Mouse (Mus musculus): ENCODE measurements around the gene Scaf1. TPM values are rescaled to one million over a fixed set of nuclear protein-coding genes. Genes with fewer than 3 reads are reported as not detected.

The Scaf1 gene
- polyA plus RNA-seq, 1 experiment from 2014 or later: 49.4 TPM

DNA sequence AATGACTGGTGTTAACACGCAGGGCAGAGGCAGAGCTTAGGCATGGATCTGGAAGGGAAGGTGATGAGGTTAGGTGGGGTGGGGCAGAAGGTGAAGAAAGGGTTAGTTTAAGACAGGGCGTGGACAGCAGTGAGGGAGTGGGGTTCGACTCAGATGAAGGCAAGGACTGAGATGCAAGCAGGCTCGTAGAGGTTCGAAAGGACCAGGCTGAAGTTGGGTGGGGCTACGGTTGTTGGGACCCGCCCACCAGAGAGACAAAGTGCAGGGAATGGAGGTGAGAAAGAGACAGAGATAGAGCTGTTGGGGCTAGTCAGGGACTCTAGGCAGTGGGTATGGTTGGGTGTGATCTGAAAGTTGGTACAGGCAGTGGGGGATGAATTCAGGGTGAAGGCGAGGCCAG lies 53.8 kb downstream of the Scaf1 start:
- DNase-seq (ENCODE audit: low spot score) (no peak), ATAC-seq (replicated peaks; ENCODE audit: low FRiP score, low TSS enrichment, low read depth) (no peak)
- Histone ChIP-seq H3K4me3 (ENCODE audit: low read depth, low read length) (no peak overlapping the region), H3K9me3 (ENCODE audit: control insufficient read depth, low read length) (no peaks in the 10 kb centered on the region), H3K27ac (ENCODE audit: low read depth) (no peak overlapping the region), H3K4me2 (ENCODE audit: low read length) (no peak overlapping the region), H3K36me3 (ENCODE audit: control insufficient read depth, insufficient read depth, low read length) (peaks cover 29% of the 10 kb centered on the region), H3K27me3 (replicated peaks; ENCODE audit: control insufficient read depth, insufficient read depth, low read length) (no peaks in the 10 kb centered on the region), H3K4me1 (replicated peaks; ENCODE audit: control insufficient read depth, insufficient read depth, low read length) (no peaks in the 10 kb centered on the region), H3K9ac (ENCODE audit: low read length) (no peak overlapping the region)
- 60% methylated on average over 8 of the region's 8 CpGs for WGBS

DNA sequence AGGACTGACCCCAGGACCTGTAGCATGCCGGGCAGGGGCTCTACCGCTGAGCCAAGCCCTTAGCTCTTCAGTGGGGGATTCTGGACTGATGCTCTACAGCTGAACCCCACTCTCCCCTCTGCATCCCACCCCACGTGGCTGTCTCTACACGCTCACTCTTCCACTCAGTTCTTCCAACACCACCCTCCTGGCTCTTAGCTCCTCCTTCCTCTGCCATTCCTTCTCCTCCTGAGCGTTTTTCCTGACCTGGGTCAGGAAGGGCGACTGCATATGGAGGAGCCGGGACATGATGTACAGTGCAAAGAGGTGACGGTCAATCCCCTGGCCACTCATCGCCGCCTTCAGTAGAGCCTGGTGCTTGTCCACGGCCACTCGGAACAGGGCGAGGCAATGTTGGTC lies 55.7 kb downstream of the Scaf1 start:
- Histone ChIP-seq H3K9ac (ENCODE audit: low read length) (no peak overlapping the region), H3K36me3 (ENCODE audit: control insufficient read depth, insufficient read depth, low read length) (peaks cover 24% of the 10 kb centered on the region), H3K4me2 (ENCODE audit: low read length) (no peak overlapping the region), H3K4me3 (ENCODE audit: low read depth, low read length) (no peak overlapping the region), H3K27me3 (replicated peaks; ENCODE audit: control insufficient read depth, insufficient read depth, low read length) (no peaks in the 10 kb centered on the region), H3K9me3 (ENCODE audit: control insufficient read depth, low read length) (no peaks in the 10 kb centered on the region), H3K27ac (ENCODE audit: low read depth) (no peak overlapping the region), H3K4me1 (replicated peaks; ENCODE audit: control insufficient read depth, insufficient read depth, low read length) (no peaks in the 10 kb centered on the region)
- 88% methylated on average over 13 of the region's 13 CpGs for WGBS
- ATAC-seq (replicated peaks; ENCODE audit: low FRiP score, low TSS enrichment, low read depth) (no peak), DNase-seq (ENCODE audit: low spot score) (no peak)

DNA sequence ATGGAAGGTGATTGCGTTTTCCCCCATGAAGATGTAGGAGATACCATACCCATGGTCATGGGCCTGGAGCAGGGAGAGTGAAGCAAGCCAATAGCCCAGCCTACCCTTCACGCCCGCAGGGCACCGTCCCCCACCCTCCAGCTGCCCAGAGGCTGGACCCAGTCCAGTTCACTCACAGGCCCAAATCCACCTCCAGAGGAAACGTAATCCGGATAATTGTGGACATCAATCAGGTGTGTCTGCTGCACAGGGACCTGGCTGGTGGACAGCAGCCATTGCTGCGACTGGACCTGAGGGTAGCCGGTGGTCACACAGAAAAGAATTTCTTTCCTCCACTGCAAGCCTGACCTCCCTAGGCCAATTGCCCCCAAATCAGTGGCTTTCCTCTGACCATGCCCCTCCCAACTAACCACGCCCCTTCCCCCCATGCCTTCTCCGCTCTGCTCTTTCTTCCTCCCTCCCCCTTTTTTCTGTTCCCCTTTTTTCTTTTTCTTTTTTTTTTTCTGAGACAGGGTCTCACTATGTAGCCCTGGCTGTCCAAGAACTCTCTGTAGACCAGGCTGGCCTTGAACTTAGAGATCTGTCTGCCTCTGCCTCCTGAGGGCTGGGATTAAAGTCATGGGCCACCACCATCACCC lies 56.2 kb downstream of the Scaf1 start:
- H3K4me3 ChIP-seq (ENCODE audit: low read depth, low read length): no peak overlapping the region
- 85% methylated on average over 10 of the region's 10 CpGs for whole genome bisulfite sequencing
- ATAC-seq (replicated peaks; ENCODE audit: low FRiP score, low TSS enrichment, low read depth): no peak
- DNase-seq (ENCODE audit: low spot score): no peak
- no peaks in the 10 kb centered on the region for H3K27me3 ChIP-seq (replicated peaks; ENCODE audit: control insufficient read depth, insufficient read depth, low read length)
- H3K36me3 ChIP-seq (ENCODE audit: control insufficient read depth, insufficient read depth, low read length): peaks cover 21% of the 10 kb centered on the region
- H3K4me2 ChIP-seq (ENCODE audit: low read length): no peak overlapping the region
- H3K9me3 ChIP-seq (ENCODE audit: control insufficient read depth, low read length): no peaks in the 10 kb centered on the region
- no peaks in the 10 kb centered on the region for H3K4me1 ChIP-seq (replicated peaks; ENCODE audit: control insufficient read depth, insufficient read depth, low read length)
- no peak overlapping the region for H3K9ac ChIP-seq (ENCODE audit: low read length)
- H3K27ac ChIP-seq (ENCODE audit: low read depth): no peak overlapping the region

DNA sequence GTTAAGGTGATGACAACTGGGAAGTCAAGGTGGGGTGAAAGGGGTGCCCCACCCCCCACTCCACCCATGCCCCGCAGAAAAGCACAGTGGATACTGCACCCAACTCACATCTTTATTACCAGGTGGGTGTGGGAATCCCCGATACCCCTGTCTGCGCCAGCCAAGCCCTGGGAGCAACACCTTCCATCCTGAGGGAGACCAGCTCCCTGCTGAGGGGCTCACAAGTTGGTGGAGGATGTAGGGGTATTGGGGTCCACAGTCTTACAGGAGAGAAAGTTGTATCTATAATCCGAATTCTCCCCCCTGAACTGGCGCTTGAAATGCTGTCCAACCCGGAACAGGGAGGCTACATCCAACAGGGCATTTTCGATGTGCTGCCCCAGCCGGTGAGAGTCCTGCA lies 56.9 kb downstream of the Scaf1 start:
- Histone ChIP-seq H3K4me1 (replicated peaks; ENCODE audit: control insufficient read depth, insufficient read depth, low read length) (no peaks in the 10 kb centered on the region), H3K9me3 (ENCODE audit: control insufficient read depth, low read length) (no peaks in the 10 kb centered on the region), H3K27me3 (replicated peaks; ENCODE audit: control insufficient read depth, insufficient read depth, low read length) (no peaks in the 10 kb centered on the region), H3K4me2 (ENCODE audit: low read length) (no peak overlapping the region), H3K36me3 (ENCODE audit: control insufficient read depth, insufficient read depth, low read length) (peaks cover 20% of the 10 kb centered on the region), H3K27ac (ENCODE audit: low read depth) (no peak overlapping the region), H3K9ac (ENCODE audit: low read length) (no peak overlapping the region), H3K4me3 (ENCODE audit: low read depth, low read length) (no peak overlapping the region)
- ATAC-seq (replicated peaks; ENCODE audit: low FRiP score, low TSS enrichment, low read depth): no peak
- DNase-seq (ENCODE audit: low spot score): no peak
- 81% methylated on average over 8 of the region's 8 CpGs for WGBS

DNA sequence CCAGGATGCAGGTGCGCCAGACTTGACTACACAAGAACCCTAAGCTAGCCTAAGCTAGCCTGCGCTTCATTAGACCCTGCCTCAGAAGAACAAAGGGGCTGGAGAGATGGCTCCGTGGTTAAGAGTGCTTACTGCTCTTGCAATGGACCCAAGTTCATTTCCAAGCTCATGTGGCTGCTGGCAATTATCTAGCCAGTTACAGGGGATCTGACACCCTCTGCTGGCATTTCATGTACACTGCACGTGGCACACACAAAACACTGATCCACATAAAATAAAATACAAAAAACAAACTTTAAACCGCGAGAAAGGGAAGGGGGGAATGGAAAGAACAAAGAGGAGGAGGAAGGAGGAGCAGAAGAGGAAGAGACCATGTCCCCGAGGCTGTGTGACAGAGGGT lies 58.0 kb downstream of the Scaf1 start:
- no peak overlapping the region for H3K4me2 ChIP-seq (ENCODE audit: low read length)
- H3K9me3 ChIP-seq (ENCODE audit: control insufficient read depth, low read length): no peaks in the 10 kb centered on the region
- H3K27me3 ChIP-seq (replicated peaks; ENCODE audit: control insufficient read depth, insufficient read depth, low read length): no peaks in the 10 kb centered on the region
- H3K4me3 ChIP-seq (ENCODE audit: low read depth, low read length): no peak overlapping the region
- ATAC-seq (replicated peaks; ENCODE audit: low FRiP score, low TSS enrichment, low read depth) (no peak), DNase-seq (ENCODE audit: low spot score) (no peak)
- no peaks in the 10 kb centered on the region for H3K4me1 ChIP-seq (replicated peaks; ENCODE audit: control insufficient read depth, insufficient read depth, low read length)
- no peak overlapping the region for H3K27ac ChIP-seq (ENCODE audit: low read depth)
- peaks cover 17% of the 10 kb centered on the region for H3K36me3 ChIP-seq (ENCODE audit: control insufficient read depth, insufficient read depth, low read length)
- 54% methylated on average over 7 of the region's 7 CpGs for WGBS
- H3K9ac ChIP-seq (ENCODE audit: low read length): no peak overlapping the region

DNA sequence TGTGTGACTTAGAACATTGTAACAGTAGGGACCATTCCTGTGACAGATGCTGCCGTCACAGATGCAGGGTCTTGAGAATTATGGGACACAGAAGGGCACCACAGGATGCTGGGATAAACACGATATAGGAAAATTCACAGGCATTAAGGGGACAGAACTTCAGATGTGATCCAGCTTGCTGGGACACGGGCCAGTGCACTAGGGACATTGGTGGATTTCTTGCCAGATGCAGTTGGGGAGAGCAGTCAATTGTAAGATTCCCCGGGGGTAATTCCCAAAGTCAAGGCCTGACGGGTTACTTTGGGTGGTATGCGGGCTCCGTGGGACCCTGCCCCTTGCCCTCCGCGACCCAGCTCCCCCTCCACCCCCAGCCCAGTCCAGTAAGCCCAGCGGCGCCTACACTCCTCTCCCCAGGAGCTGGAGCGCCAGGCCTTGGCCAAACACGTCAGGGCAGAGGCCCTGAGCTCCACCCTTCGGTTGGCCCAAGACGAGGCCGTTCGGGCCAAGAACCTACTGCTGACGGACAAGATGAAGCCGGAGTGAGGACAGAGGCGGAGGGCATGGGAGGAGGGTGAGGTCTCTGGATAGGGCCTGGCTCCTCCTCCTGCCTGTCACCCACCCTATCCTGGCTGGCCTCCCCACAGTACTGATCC lies 58.9 kb downstream of the Scaf1 start:
- Histone ChIP-seq H3K36me3 (ENCODE audit: control insufficient read depth, insufficient read depth, low read length) (peaks cover 13% of the 10 kb centered on the region; the same call in 1 of the 2 replicates), H3K27ac (ENCODE audit: low read depth) (no peak overlapping the region), H3K4me2 (ENCODE audit: low read length) (no peak overlapping the region), H3K27me3 (replicated peaks; ENCODE audit: control insufficient read depth, insufficient read depth, low read length) (no peaks in the 10 kb centered on the region), H3K9me3 (ENCODE audit: control insufficient read depth, low read length) (no peaks in the 10 kb centered on the region), H3K9ac (ENCODE audit: low read length) (no peak overlapping the region), H3K4me1 (replicated peaks; ENCODE audit: control insufficient read depth, insufficient read depth, low read length) (no peaks in the 10 kb centered on the region), H3K4me3 (ENCODE audit: low read depth, low read length) (no peak overlapping the region)
- ATAC-seq (replicated peaks; ENCODE audit: low FRiP score, low TSS enrichment, low read depth) (no peak), DNase-seq (ENCODE audit: low spot score) (no peak)
- 77% methylated on average over 20 of the region's 20 CpGs for WGBS

DNA sequence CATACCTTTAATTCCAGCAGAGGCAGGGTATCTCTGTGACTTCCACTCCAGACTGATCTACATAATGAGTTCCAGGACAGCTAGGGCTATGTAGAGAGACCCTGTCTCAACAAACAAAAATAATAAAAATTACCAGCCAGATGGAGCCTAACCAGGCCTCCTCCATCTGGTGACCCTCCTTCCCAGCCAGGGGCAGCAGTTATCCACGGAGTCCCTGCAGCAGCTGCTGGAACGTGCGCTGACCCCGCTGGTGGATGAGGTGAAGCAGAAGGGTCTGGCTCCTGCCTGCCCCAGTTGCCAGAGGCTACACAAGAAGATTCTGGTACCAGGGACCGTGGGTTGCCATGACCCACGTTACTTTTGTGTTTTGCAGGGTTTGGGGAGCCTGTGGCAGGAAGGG lies 59.9 kb downstream of the Scaf1 start:
- no peak for ATAC-seq (replicated peaks; ENCODE audit: low FRiP score, low TSS enrichment, low read depth)
- no peak for DNase-seq (ENCODE audit: low spot score)
- no peaks in the 10 kb centered on the region for H3K9me3 ChIP-seq (ENCODE audit: control insufficient read depth, low read length)
- no peak overlapping the region for H3K9ac ChIP-seq (ENCODE audit: low read length)
- H3K4me2 ChIP-seq (ENCODE audit: low read length): no peak overlapping the region
- 60% methylated on average over 6 of the region's 6 CpGs for WGBS
- H3K4me1 ChIP-seq (replicated peaks; ENCODE audit: control insufficient read depth, insufficient read depth, low read length): peaks cover 3% of the 10 kb centered on the region
- H3K36me3 ChIP-seq (ENCODE audit: control insufficient read depth, insufficient read depth, low read length): peaks cover 7% of the 10 kb centered on the region; the same call in 1 of the 2 replicates
- no peak overlapping the region for H3K4me3 ChIP-seq (ENCODE audit: low read depth, low read length)
- H3K27ac ChIP-seq (ENCODE audit: low read depth): no peak overlapping the region
- H3K27me3 ChIP-seq (replicated peaks; ENCODE audit: control insufficient read depth, insufficient read depth, low read length): peaks cover 6% of the 10 kb centered on the region

DNA sequence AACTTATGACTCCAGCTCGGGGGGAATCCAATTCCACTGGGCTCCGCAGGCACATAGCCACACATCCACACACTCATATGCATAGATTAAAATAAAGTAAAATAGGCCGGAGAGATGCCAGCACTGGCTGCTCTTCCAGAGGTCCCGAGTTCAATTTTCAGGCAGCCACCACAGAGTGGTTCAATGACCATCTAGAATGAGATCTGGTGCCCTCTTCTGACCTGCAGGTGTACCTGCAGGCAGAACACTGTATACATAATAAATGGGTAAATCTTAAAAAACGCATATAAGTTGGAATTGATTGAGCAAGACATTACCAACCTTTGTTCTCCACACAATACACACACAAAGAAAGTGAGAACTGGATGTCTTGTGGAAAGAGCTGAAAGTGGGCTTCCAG lies 60.5 kb downstream of the Scaf1 start:
- DNase-seq (ENCODE audit: low spot score): no peak

More for the DNA sequence above, 60.5 kb downstream of the Scaf1 start:
- Histone ChIP-seq H3K4me1 (replicated peaks; ENCODE audit: control insufficient read depth, insufficient read depth, low read length) (peaks cover 3% of the 10 kb centered on the region), H3K4me2 (ENCODE audit: low read length) (no peak overlapping the region), H3K36me3 (ENCODE audit: control insufficient read depth, insufficient read depth, low read length) (peaks cover 1% of the 10 kb centered on the region; the same call in 1 of the 2 replicates), H3K4me3 (ENCODE audit: low read depth, low read length) (no peak overlapping the region), H3K27ac (ENCODE audit: low read depth) (no peak overlapping the region), H3K27me3 (replicated peaks; ENCODE audit: control insufficient read depth, insufficient read depth, low read length) (peaks cover 12% of the 10 kb centered on the region), H3K9ac (ENCODE audit: low read length) (no peak overlapping the region), H3K9me3 (ENCODE audit: control insufficient read depth, low read length) (no peaks in the 10 kb centered on the region)
- no peak for ATAC-seq (replicated peaks; ENCODE audit: low FRiP score, low TSS enrichment, low read depth)
- 57% methylated on average over 5 of the region's 5 CpGs for WGBS

Data from intestine, embryonic 14.5 days (tissue).